Comparison of ENCODE assay signal across 25 mouse cellular contexts in genomic region chr16:42863231-42863630, GRCm38 (mm10).
"Had no signal": no experiment of that assay in that cellular context is flagged by ENCODE, and none has a peak within 500 bp of the region (broad histone marks: within the 10 kb centered on the region; RNA-seq: fewer than 3 reads in every experiment).

No protein-coding gene starts in this region.

- H3K36me3 ChIP-seq: midbrain, embryonic 12.5 days; midbrain, embryonic 15.5 days; neural tube, embryonic 12.5 days; neural tube, embryonic 15.5 days had no signal

- H3K27ac ChIP-seq: kidney, postnatal 0 days; layer of hippocampus, adult 2 months; left cerebral cortex, adult 2 months; liver, embryonic 14.5 days; macrophage; midbrain, embryonic 12.5 days; midbrain, embryonic 15.5 days; neural tube, embryonic 12.5 days; neural tube, embryonic 15.5 days had no signal

- H3K27me3 ChIP-seq: midbrain, embryonic 12.5 days; midbrain, embryonic 15.5 days; neural tube, embryonic 12.5 days; neural tube, embryonic 15.5 days had no signal

- H3K4me2 ChIP-seq: liver, embryonic 11.5 days; lung, embryonic 14.5 days; midbrain, embryonic 12.5 days; midbrain, embryonic 15.5 days; neural tube, embryonic 12.5 days; neural tube, embryonic 15.5 days had no signal

- H3K4me3 ChIP-seq: layer of hippocampus, adult 2 months; left cerebral cortex, adult 2 months; midbrain, embryonic 12.5 days; midbrain, embryonic 15.5 days; neural tube, embryonic 12.5 days; neural tube, embryonic 15.5 days had no signal

- H3K9ac ChIP-seq: liver, embryonic 14.5 days; liver, postnatal 0 days; lung, embryonic 14.5 days; midbrain, embryonic 12.5 days; midbrain, embryonic 15.5 days; neural tube, embryonic 12.5 days; neural tube, embryonic 15.5 days had no signal

- DNase-seq: kidney, adult 2 months; kidney, postnatal 25 days; layer of hippocampus, adult 9-11 months; layer of hippocampus, postnatal 36 days; left cerebral cortex, postnatal 4 days; liver, postnatal 0 days; lung, embryonic 14.5 days; right cerebral cortex, adult 18-20 months; right cerebral cortex, postnatal 14 days; spleen, adult 18-20 months; thymus, adult 2 months; thymus, postnatal 14 days; thymus, postnatal 4 days had no signal

- H3K4me1 ChIP-seq: midbrain, embryonic 12.5 days; midbrain, embryonic 15.5 days; neural tube, embryonic 12.5 days; neural tube, embryonic 15.5 days had no signal

- ATAC-seq: intestine, postnatal 0 days; liver, postnatal 0 days; lung, postnatal 0 days; midbrain, embryonic 15.5 days had no signal

- H3K9me3 ChIP-seq: midbrain, embryonic 12.5 days; midbrain, embryonic 15.5 days; neural tube, embryonic 12.5 days; neural tube, embryonic 15.5 days had no signal
